Mouse (Mus musculus): ENCODE data around the gene Fen1.

DNA sequence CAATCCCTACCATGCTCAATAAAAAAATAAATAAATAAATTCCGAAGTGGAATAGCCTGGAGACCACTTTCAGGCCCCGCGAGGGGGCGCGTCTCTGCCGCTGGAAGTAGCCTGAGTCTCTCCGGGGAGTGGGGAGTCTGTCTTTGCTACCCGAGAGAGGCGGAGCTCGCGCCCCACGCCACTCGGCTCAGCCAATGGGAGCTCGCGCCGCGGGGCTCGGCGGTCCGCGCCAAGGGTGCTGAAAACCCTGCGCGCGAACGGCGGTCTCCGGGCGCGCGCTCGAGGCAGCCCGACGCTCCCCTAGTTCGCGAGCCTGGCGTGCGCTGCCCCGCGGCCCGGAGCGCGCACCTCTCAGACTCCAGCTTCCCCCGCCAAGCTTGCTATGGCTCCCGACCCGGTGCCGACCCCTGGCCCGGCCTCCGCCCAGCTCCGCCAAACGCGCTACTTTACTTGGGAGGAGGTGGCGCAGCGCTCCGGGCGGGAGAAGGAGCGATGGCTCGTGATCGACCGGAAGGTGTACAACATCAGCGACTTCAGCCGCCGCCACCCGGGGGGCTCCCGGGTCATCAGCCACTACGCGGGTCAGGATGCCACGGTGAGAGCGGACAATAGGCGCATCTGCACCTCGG is 21.2 kb downstream of the Fen1 start, which contains the start of gene Fads1:
- TF ChIP-seq POLR2A (IDR thresholded peaks at IDR 0.05; ENCODE audit: control insufficient read depth, low read depth, low read length) (peak; percentile 56), CTCF (IDR thresholded peaks at IDR 0.05; ENCODE audit: control insufficient read depth, insufficient read depth, insufficient replicate concordance, low read depth, low read length) (0 out of 2 replicates have a peak, but pooled peaks have one; percentile 2)

All from testis, adult 2 months (tissue).